Mouse (Mus musculus): Measurements from ENCODE around the gene Bsg.
"Not testable (repeated sequence)": the region's sequence is repeated elsewhere in the genome, so short reads cannot be mapped to it uniquely, and the experiment has no call there.

Gene Bsg

DNA sequence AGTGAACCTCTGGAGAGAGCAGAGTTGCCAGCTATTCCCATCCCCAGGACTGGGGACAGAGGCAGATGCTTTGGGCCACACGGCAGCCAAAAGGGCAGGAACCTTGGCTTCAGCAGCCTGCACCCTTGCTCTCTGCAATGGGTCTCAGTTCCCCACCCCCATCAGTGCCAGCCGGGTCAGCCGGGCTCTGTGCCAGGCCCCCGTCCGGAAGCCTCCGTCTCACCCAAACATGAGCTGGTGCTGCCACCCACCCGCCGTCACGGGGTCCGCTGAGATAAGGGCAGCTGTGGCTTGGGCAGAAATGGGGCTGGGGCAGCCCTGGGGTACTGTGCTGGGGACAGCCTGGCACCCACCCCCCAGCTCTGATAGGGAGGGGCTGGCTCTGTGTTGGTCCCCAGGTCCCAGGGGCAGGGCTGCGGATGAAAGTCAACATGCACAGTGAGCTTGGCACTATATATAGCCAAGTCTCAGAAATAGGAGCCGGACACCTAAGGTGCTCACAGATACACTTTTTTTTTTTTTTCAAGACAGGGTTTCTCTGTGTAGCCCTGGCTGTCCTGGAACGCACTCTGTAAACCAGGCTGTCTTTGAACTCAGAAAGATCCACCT, 25.2 kb downstream of the Bsg start:
- DNase-seq (ENCODE audit: low read depth in 1 of 2, low spot score in 2 of 2), result no peak

DNA sequence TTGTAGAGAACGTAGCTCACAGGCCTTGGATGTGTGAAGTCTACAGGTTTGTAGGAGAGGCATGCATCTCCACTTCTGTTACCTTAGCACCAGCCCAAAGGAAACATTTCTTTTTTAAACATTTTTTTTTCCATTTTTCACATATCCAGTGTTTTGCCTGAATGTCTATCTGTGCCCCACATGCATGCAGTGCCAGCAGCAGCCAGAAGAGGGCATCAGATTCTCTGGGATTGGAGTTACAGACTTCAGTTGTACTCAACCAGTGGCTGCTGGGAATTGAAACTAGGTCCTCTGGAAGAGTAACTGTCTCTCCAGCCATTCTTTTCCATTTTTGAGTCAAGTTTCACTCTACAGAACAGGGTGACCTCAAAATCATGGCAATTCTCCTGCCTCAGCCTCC, 28.2 kb downstream of the Bsg start:
- DNase-seq (ENCODE audit: low read depth in 1 of 2, low spot score in 2 of 2), result no peak

DNA sequence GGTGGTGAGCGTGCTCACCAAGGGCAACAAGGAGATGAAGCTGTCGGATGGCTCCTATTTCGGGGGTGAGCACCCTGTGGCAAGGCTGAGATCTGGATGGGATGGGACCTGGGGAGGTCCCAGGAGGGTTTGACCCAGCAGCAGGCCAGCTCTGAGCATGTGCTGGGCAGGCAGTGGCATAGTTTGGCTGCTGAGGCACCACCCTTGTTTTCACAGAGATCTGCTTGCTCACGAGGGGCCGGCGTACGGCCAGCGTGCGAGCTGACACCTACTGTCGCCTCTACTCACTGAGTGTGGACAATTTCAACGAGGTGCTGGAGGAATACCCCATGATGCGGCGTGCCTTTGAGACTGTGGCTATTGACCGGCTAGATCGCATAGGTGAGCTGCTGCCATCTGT, 29.6 kb downstream of the Bsg start:
- no peak for DNase-seq (ENCODE audit: low read depth in 1 of 2, low spot score in 2 of 2)

DNA sequence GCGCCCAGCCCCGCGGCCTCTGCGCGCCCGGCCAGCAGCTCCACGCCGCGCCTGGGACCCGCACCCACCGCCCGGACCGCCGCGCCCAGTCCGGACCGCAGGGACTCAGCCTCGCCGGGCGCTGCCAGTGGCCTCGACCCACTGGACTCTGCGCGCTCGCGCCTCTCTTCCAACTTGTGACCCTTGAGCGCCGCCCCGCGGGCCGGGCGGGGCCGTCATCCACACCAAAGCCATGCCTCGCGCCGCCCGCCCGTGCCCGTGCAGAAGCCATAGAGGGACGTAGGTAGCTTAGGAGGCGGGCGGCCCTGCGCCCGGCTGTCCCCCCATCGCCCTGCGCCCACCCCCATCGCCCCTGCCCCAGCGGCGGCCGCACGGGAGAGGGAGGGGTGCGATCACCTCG, 31.1 kb downstream of the Bsg start:
- DNase-seq (ENCODE audit: low read depth in 1 of 2, low spot score in 2 of 2), result no peak

GRCm38 (mm10) chr10:79736706-79737105, 32.4 kb downstream of the Bsg start:
- no peak for DNase-seq (ENCODE audit: low read depth in 1 of 2, low spot score in 2 of 2)

GRCm38 (mm10) chr10:79738259-79738658, 34.0 kb downstream of the Bsg start:
- DNase-seq (ENCODE audit: low read depth in 1 of 2, low spot score in 2 of 2), result no peak

GRCm38 (mm10) chr10:79739234-79739633, 34.9 kb downstream of the Bsg start:
- DNase-seq (ENCODE audit: low read depth in 1 of 2, low spot score in 2 of 2), result no peak

DNA sequence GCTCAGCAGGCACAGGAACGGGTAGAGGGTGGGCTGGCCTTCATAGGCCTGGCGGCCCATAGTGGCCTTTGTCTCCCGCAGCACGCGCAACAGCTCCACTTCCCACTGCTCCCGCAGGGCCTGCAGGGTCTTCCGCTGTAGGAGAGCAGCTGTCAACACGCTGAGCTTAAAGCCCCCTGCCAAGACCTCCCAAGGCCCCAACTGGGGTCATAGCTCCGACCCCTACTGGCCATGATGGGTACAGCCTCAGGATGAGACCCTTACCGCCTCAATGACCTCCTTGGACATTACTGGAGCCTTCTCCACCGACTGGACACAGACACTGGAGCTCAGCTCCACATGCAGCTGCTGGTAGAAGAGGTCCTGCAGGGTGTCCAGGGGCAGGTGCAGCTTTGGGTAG, 36.6 kb downstream of the Bsg start:
- DNase-seq (ENCODE audit: low read depth in 1 of 2, low spot score in 2 of 2), result no peak

DNA sequence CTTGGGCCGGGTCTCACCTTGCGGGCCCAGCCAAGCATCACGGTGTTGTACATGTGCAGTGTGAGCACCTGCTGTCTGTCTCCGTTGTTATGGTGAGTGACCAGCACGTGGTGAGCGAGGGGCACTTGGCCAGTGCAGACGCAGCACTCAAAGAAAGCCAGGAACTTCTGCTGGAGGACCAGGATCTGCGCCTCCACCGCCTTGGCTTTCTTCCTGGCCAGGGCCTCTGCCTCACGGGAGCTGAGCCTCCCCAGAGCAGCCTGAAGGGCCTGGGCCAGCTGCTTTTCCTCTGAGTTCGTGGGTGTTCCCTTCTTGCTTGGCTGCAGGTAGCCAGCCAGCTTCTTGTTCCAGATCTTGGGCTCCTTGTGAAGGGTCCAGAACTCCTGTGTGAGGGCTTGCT, 38.9 kb downstream of the Bsg start:
- no peak for DNase-seq (ENCODE audit: low read depth in 1 of 2, low spot score in 2 of 2)

DNA sequence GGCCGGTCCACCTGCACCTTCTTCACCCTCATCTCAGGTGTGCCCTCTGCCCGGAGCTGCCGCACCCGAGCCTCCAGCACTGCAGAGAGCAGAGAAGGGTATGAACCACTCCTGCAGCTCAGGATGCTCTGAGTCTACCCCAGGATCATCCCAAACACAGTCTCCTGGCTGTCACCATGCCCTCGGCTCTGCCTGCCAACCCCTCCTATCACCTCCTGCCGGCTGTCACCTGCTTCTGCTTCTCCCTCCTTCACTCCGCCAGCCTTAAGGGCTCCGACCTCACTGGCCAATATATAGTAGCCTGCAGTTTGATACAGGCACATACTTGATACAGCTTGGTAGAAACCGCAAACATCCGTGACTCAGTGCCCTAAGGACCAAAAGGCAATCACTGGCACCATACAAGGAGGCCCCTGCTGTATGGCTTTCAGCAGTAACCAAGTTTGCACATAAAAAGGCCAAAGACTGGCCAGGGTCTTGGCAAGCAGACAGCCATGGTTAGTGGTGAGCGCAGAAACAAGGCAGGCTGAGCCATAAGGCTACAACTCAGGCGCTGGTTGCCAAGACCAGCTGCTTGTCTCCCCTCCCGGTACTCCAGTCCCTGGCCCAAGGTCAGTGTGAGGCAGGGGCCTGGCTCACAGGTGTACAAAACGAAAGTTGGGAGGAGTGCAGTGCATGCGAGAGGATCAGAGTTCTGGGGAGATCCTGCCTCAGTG, 39.5 kb downstream of the Bsg start:
- DNase-seq (ENCODE audit: low read depth in 1 of 2, low spot score in 2 of 2), result no peak

DNA sequence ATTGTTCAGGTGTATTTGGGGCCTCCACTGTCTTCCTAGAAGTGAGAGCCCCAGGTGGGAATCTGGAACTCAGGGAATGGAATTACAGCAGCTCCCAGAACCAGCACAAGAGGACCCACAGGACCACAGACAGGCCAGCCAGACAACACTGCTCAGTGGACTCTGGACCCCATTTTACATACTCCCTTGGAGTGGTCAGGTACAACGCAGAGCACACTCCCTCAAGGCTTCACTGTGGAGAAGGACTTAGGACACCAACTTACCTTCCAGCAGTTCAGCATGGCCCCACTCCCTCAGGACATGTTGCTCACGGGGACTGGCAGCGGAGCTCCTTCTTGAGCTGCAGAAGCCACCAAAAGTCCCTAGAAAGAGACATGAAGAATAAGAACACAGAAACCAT, 41.1 kb downstream of the Bsg start:
- no peak for DNase-seq (ENCODE audit: low read depth in 1 of 2, low spot score in 2 of 2)

DNA sequence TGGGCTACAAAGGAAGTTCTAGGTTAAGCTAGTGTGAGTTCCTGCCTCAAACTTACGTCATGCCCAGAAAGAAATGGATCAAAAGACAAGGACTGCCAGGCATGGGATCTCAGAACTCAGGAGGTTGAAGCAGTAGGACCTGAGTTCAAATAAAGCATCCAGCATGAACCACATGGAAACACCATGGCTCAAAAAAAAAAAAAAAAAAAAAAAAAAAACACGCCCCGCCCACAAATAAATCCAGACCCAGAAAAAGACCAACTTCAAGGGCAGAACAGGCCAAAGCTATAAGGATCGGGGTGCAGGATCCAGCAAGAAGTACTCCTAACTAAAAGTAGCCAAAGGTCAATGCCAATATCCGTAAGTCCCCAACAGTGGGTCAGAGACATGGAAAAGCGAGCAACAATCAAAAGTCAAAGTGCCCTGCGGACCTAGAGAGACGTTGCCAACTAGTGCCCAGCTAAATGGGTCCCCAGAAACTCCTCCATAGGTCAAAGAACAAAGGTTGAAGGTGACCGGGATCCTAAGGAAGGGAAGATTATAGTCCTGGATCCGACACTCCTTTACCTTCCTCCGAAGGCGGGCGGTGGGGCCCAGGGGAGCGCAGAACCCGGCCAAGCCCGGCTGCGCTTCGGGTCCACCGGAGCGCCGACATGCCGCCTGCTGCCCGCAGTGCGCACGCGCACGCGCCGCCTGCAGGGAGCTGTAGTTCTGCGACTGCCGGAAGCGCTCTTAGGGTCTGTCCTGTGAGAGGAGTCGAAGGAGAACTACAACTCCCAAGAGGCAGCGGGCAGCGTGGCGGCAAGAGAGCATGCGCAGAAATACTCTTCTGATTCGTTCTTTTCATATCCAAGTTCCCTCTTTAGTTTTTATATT, 41.8 kb downstream of the Bsg start, which contains the start of gene Polrmt:
Gene Polrmt (minus strand): TSS at position 684 of the 876 bp plus-strand sequence.
- peak; percentile 89 to 91 for DNase-seq (ENCODE audit: low read depth in 1 of 2, low spot score in 2 of 2)

GRCm38 (mm10) chr10:79746774-79747151, 42.5 kb downstream of the Bsg start:
- DNase-seq (ENCODE audit: low read depth in 1 of 2, low spot score in 2 of 2), result no peak

- no peak for DNase-seq (ENCODE audit: low read depth in 1 of 2, low spot score in 2 of 2)
These were observed 44.2 kb downstream of the Bsg start for GRCm38 (mm10) chr10:79748496-79748895.

- no peak for DNase-seq (ENCODE audit: low read depth in 1 of 2, low spot score in 2 of 2)
These were observed 50.7 kb downstream of the Bsg start, which contains the start of gene Fgf22 for GRCm38 (mm10) chr10:79754856-79755516. TSS of gene Fgf22 (plus strand) at chr10:79755076.

GRCm38 (mm10) chr10:79755854-79756253, 51.6 kb downstream of the Bsg start:
- no peak for DNase-seq (ENCODE audit: low read depth in 1 of 2, low spot score in 2 of 2)

DNA sequence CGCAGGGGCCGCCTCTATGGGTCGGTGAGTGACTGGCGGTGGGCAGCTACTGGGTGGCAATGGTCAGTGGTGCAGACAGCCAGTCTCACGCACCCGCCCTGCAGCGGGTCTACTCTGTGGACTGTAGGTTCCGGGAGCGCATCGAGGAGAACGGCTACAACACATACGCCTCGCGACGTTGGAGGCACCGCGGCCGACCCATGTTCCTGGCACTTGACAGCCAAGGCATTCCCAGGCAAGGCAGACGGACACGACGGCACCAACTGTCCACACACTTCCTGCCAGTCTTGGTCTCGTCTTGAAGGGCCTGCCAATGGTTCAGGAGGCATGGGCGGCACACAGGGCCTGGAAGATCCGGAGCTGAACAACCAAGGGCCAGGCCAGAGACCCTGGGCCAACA, 52.4 kb downstream of the Bsg start:
- no peak for DNase-seq (ENCODE audit: low read depth in 1 of 2, low spot score in 2 of 2)

DNA sequence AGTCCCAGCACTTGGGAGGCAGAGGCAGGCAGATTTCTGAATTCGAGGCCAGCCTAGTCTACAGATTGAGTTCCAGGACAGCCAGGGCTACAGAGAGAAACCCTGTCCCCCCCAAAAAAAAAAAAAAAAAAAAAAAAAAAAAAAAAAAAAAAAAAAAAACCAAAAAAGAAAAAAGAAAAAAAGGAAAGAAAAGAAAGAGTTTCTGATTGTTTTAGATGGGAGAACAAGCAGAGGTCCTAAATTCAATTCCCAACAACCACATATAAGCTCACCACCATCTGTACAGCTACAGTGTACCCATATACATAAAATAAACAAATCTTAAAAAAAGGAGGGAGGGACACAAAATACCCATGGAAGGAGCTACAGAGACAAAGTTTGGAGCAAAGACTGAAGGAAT, 55.4 kb downstream of the Bsg start:
- DNase-seq (ENCODE audit: low read depth in 1 of 2, low spot score in 2 of 2), result not testable (repeated sequence)

- DNase-seq (ENCODE audit: low read depth in 1 of 2, low spot score in 2 of 2), result no peak
These were observed 56.4 kb downstream of the Bsg start for GRCm38 (mm10) chr10:79760603-79761143.
